Mouse (Mus musculus) C2C12 (cell line): ENCODE data around the gene Rab11fip2. TPM values are rescaled to one million over a fixed set of nuclear protein-coding genes. Genes with fewer than 3 reads are reported as not detected.

Experiments
- H3K27me3 ChIP-seq: one replicate; pipeline ENCODE4 v1.6.1; 2011; ENCODE audit not compliant: control insufficient read depth, insufficient read depth, insufficient read length
- H3K36me3 ChIP-seq: one replicate; pipeline ENCODE4 v1.6.1; 2011; ENCODE audit not compliant: control insufficient read depth, insufficient read depth
- H3K4me3 ChIP-seq: one replicate; pipeline ENCODE4 v1.5.1; 2011; ENCODE audit warnings: mild to moderate bottlenecking, control low read depth; ENCODE audit not compliant: poor library complexity, insufficient read depth, severe bottlenecking
- H3K79me2 ChIP-seq: one replicate; pipeline ENCODE4 v1.6.1; 2011; ENCODE audit not compliant: control insufficient read depth, insufficient read depth
- H3K79me3 ChIP-seq: one replicate; pipeline ENCODE4 v1.6.1; 2011; ENCODE audit warnings: low read depth, control low read depth
- H3ac ChIP-seq: one replicate; pipeline ENCODE3; 2011; ENCODE audit warnings: low read depth; ENCODE audit not compliant: control insufficient read depth, insufficient read length
- CEBPB ChIP-seq: IDR thresholded peaks from one replicate; pipeline ENCODE4 v1.6.1; 2011; ENCODE audit warnings: low read depth, mild to moderate bottlenecking, control low read depth, moderate library complexity
- CTCF ChIP-seq: IDR thresholded peaks from one replicate; pipeline ENCODE4 v1.5.1; 2011; ENCODE audit not compliant: control insufficient read depth, insufficient read depth, insufficient read length
- FOSL1 ChIP-seq: IDR thresholded peaks from one replicate; pipeline ENCODE4 v1.8.0; 2011; ENCODE audit warnings: mild to moderate bottlenecking, low read length; ENCODE audit not compliant: poor library complexity, insufficient read depth, severe bottlenecking
- MAX ChIP-seq: IDR thresholded peaks from one replicate; pipeline ENCODE4 v1.6.1; 2011; ENCODE audit warnings: mild to moderate bottlenecking, control low read depth
- MYOD1 ChIP-seq: IDR thresholded peaks from one replicate; pipeline ENCODE4 v1.6.1; 2011; ENCODE audit warnings: low read depth; ENCODE audit not compliant: control insufficient read depth, insufficient read length
- MYOG ChIP-seq: IDR thresholded peaks from one replicate; pipeline ENCODE4 v1.6.1; 2011; ENCODE audit not compliant: control insufficient read depth, insufficient read length; ENCODE audit errors: extremely low read depth
- USF1 ChIP-seq: IDR thresholded peaks from one replicate; pipeline ENCODE4 v1.6.1; 2011; ENCODE audit warnings: low read depth, mild to moderate bottlenecking, control low read depth, moderate library complexity
- polyA plus RNA-seq: library from polyadenylated mRNA; unstranded; fragments of >200 nt; fragmentation: generic; extraction: Trizol; gene quantifications from one replicate; pipeline ENCODE4 v1.2.1, GENCODE M21; 2012; ENCODE audit warnings: missing spikeins

Gene Rab11fip2
- polyA plus RNA-seq, 1 experiment, result 0.95 TPM

GRCm38 (mm10) chr19:59939711-59940110, 3.7 kb downstream of the Rab11fip2 start:
- Histone ChIP-seq H3K27me3 (no peaks in the 10 kb centered on the region), H3K79me2 (no peaks in the 10 kb centered on the region), H3K36me3 (no peaks in the 10 kb centered on the region), H3K79me3 (no peaks in the 10 kb centered on the region), H3ac (no peak overlapping the region), H3K4me3 (no peak overlapping the region)
- TF ChIP-seq CEBPB, result no peak
- TF ChIP-seq USF1, result no peak
- no peak for TF ChIP-seq CTCF
- TF ChIP-seq MAX, result no peak
- TF ChIP-seq FOSL1, result no peak
- TF ChIP-seq MYOD1, result no peak
- TF ChIP-seq MYOG, result no peak

GRCm38 (mm10) chr19:59932085-59932484, 11.4 kb downstream of the Rab11fip2 start:
- Histone ChIP-seq H3K4me3 (no peak overlapping the region), H3K27me3 (no peaks in the 10 kb centered on the region), H3ac (no peak overlapping the region), H3K36me3 (no peaks in the 10 kb centered on the region), H3K79me3 (no peaks in the 10 kb centered on the region), H3K79me2 (no peaks in the 10 kb centered on the region)
- TF ChIP-seq CEBPB (no peak), MAX (no peak), FOSL1 (no peak), MYOG (no peak), MYOD1 (no peak), CTCF (no peak), USF1 (no peak)

DNA sequence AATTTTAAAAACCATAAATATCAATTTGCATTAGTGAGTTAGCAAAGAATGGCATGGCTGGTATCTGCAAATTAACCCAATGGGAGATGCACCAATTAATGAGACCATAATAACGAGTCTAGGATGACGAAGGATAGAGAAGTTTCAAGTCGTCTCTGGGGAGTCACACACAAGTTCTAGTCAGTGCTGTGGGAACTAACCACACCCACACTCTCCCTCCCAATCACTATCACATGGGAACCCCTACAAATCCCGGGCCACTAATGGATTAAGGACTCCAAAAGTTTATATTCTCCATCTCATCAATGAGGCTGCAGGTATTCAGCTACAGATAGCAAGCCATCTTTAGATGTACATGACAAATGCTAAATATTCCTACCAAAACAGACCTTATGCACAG, 14.8 kb downstream of the Rab11fip2 start:
- Histone ChIP-seq H3K79me3 (no peaks in the 10 kb centered on the region), H3K36me3 (no peaks in the 10 kb centered on the region), H3K79me2 (no peaks in the 10 kb centered on the region), H3ac (no peak overlapping the region), H3K27me3 (no peaks in the 10 kb centered on the region), H3K4me3 (no peak overlapping the region)
- TF ChIP-seq CEBPB (no peak), MYOG (no peak), MYOD1 (no peak), FOSL1 (no peak), MAX (no peak), USF1 (no peak), CTCF (no peak)

DNA sequence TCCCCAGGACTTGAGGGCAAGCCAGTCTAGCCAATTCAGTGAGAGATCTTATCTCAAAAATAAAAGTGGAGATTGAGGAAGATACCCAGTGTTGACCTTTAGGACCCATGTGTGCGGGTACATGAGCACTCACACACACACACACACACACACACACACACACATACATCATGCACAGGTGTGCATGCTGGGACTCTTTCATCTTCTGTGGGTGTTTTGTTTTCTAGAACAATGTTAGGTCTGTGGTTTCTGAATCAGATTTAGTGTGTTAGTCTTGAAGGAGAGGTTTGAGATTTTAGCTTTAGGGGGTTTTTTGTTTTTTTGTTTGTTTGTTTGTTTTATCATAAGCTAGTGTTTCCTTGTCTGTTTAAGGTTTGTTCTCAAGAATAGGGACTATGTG, 17.3 kb downstream of the Rab11fip2 start:
- Histone ChIP-seq H3ac (no peak overlapping the region), H3K4me3 (no peak overlapping the region), H3K36me3 (no peaks in the 10 kb centered on the region), H3K79me2 (no peaks in the 10 kb centered on the region), H3K27me3 (no peaks in the 10 kb centered on the region), H3K79me3 (no peaks in the 10 kb centered on the region)
- TF ChIP-seq CTCF, result no peak
- TF ChIP-seq MYOG, result no peak
- no peak for TF ChIP-seq USF1
- no peak for TF ChIP-seq CEBPB
- no peak for TF ChIP-seq MYOD1
- TF ChIP-seq FOSL1, result no peak
- no peak for TF ChIP-seq MAX

GRCm38 (mm10) chr19:59920846-59921245, 22.6 kb downstream of the Rab11fip2 start:
- no peaks in the 10 kb centered on the region for H3K27me3 ChIP-seq
- no peaks in the 10 kb centered on the region for H3K36me3 ChIP-seq
- H3K79me3 ChIP-seq, result no peaks in the 10 kb centered on the region
- no peak for TF ChIP-seq CTCF
- TF ChIP-seq USF1, result no peak
- TF ChIP-seq MYOG, result no peak
- H3K79me2 ChIP-seq, result no peaks in the 10 kb centered on the region
- no peak overlapping the region for H3K4me3 ChIP-seq
- no peak overlapping the region for H3ac ChIP-seq

DNA sequence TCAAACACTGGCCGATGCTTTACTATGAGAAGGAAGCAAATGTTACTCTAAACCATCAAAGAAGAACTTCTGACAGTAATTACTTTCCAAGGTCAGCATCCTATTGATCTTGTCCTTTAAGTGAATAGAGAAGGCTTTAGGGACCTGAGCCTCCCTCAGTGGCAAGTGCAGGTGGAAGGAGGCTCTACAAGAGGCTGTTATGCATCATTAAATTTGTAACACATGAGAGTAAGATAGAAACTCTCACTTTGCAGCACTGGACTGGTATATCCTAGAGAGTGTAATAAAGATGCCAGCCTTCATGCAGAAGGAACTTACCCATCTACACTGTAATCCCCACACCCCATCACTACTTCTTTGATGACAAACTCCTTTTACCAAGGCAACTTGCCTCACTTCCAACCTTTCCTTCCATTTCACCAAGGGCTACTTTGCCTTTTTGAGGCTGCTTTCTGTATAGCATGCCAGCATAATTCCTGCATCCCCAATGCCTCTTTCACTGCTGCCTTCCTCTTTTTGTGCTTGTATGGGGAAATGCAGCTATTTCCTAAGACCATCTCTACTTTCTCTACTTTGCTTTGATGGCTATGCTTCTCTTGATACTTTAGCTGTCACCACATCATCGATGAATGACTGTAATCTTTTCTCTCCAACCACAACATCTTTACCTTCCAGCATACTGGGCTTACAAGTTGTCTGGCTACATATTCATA, 25.4 kb downstream of the Rab11fip2 start:
- TF ChIP-seq MYOD1 (no peak), FOSL1 (no peak), USF1 (no peak), CTCF (no peak)
- H3ac ChIP-seq, result no peak overlapping the region
- H3K4me3 ChIP-seq, result no peak overlapping the region
- H3K27me3 ChIP-seq, result no peaks in the 10 kb centered on the region
- no peaks in the 10 kb centered on the region for H3K79me2 ChIP-seq
- H3K79me3 ChIP-seq, result no peaks in the 10 kb centered on the region
- no peaks in the 10 kb centered on the region for H3K36me3 ChIP-seq
